Mouse (Mus musculus) olfactory bulb, adult 2 months (tissue): Measurements from ENCODE around the gene Prom1. TPM values are rescaled to one million over a fixed set of nuclear protein-coding genes. Genes with fewer than 3 reads are reported as not detected.

Experiments
- H3K27ac ChIP-seq: fragments of 200-500 bp; 2 replicates; pipeline ENCODE4 v1.5.1; 2012; ENCODE audit warnings: low read depth, low read length; ENCODE audit not compliant: insufficient read depth
- H3K4me1 ChIP-seq: fragments of 200-500 bp; 2 replicates; pipeline ENCODE4 v1.6.1; 2012; ENCODE audit warnings: low read length; ENCODE audit not compliant: control insufficient read depth, insufficient read depth
- H3K4me3 ChIP-seq: fragments of 200-500 bp; 2 replicates; pipeline ENCODE4 v1.5.1; 2012; ENCODE audit warnings: mild to moderate bottlenecking, low read depth, low read length, moderate library complexity; ENCODE audit not compliant: insufficient read depth
- CTCF ChIP-seq: fragments of 200-500 bp; IDR thresholded peaks from 2 replicates; pipeline ENCODE4 v1.5.1; 2012; ENCODE audit warnings: low read depth, mild to moderate bottlenecking, low read length, moderate library complexity; ENCODE audit not compliant: insufficient read depth
- POLR2A ChIP-seq: fragments of 200-500 bp; IDR thresholded peaks from 2 replicates; pipeline ENCODE4 v1.6.1; 2012; ENCODE audit warnings: mild to moderate bottlenecking, low read depth, low read length, moderate library complexity; ENCODE audit not compliant: insufficient read depth
- WGBS: fragments of 180-500 bp; shearing (Covaris S2); methylation state at CpG from one replicate; pipeline ENCODE4 v1.1.7; 2018; 5-methylcytosine and 5-hydroxymethylcytosine counted together
- polyA plus RNA-seq: library from polyadenylated mRNA; stranded (reverse); fragments of >200 nt; gene quantifications from 2 replicates; pipeline ENCODE4 v1.2.4, GENCODE M21; 2012; ENCODE audit warnings: low replicate concordance; ENCODE audit not compliant: missing spikeins, insufficient read depth, insufficient read length

Prom1 gene
- polyA plus RNA-seq, 1 experiment, result not detected

- Histone ChIP-seq H3K27ac (no peak overlapping the region), H3K4me3 (no peak overlapping the region), H3K4me1 (no peaks in the 10 kb centered on the region)
- WGBS, result 89% methylated on average over 2 of the region's 2 CpGs
- no peak for TF ChIP-seq POLR2A
- no peak for TF ChIP-seq CTCF
Observed at GRCm38 (mm10) chr5:43970532-43970931, 131.3 kb downstream of the Prom1 start.

GRCm38 (mm10) chr5:43968634-43969033 lies 133.2 kb downstream of the Prom1 start:
- H3K4me3 ChIP-seq, result no peak overlapping the region
- 57% methylated on average over 2 of the region's 2 CpGs for WGBS
- TF ChIP-seq POLR2A, result no peak
- TF ChIP-seq CTCF, result no peak
- no peaks in the 10 kb centered on the region for H3K4me1 ChIP-seq
- no peak overlapping the region for H3K27ac ChIP-seq

GRCm38 (mm10) chr5:43961056-43961455 lies 140.8 kb downstream of the Prom1 start:
- Histone ChIP-seq H3K4me3 (no peak overlapping the region), H3K27ac (no peak overlapping the region), H3K4me1 (no peaks in the 10 kb centered on the region)
- TF ChIP-seq POLR2A, result no peak
- no peak for TF ChIP-seq CTCF
- WGBS, result 95% methylated on average over 3 of the region's 3 CpGs

- WGBS, result 68% methylated on average over 3 of the region's 3 CpGs
- TF ChIP-seq POLR2A (no peak), CTCF (no peak)
Observed at GRCm38 (mm10) chr5:43959884-43960440, 141.9 kb downstream of the Prom1 start.

GRCm38 (mm10) chr5:43953241-43953640 lies 148.6 kb downstream of the Prom1 start:
- 41% methylated on average over 1 of the region's 1 CpGs for WGBS
- H3K27ac ChIP-seq, result no peak overlapping the region
- peaks cover 5% of the 10 kb centered on the region for H3K4me1 ChIP-seq
- TF ChIP-seq CTCF (no peak), POLR2A (no peak)
- H3K4me3 ChIP-seq, result no peak overlapping the region

More at GRCm38 (mm10) chr5:43959884-43960440, 141.9 kb downstream of the Prom1 start:
- H3K4me1 ChIP-seq, result no peaks in the 10 kb centered on the region
- no peak overlapping the region for H3K4me3 ChIP-seq
- H3K27ac ChIP-seq, result no peak overlapping the region

GRCm38 (mm10) chr5:43948748-43949275 lies 153.0 kb downstream of the Prom1 start:
- no peak overlapping the region for H3K4me3 ChIP-seq
- 6% methylated on average over 8 of the region's 8 CpGs for WGBS

GRCm38 (mm10) chr5:43948111-43948743 lies 153.6 kb downstream of the Prom1 start:
- H3K27ac ChIP-seq, result no peak overlapping the region
- no peak for TF ChIP-seq POLR2A
- TF ChIP-seq CTCF, result no peak
- H3K4me3 ChIP-seq, result peak overlapping the region; percentile 16
- peaks cover 9% of the 10 kb centered on the region for H3K4me1 ChIP-seq
- 6% methylated on average over 27 of the region's 27 CpGs for WGBS

More at GRCm38 (mm10) chr5:43948748-43949275, 153.0 kb downstream of the Prom1 start:
- Histone ChIP-seq H3K27ac (no peak overlapping the region), H3K4me1 (peaks cover 9% of the 10 kb centered on the region)
- TF ChIP-seq POLR2A, result no peak
- no peak for TF ChIP-seq CTCF

- WGBS, result 49% methylated on average over 9 of the region's 9 CpGs
- Histone ChIP-seq H3K27ac (no peak overlapping the region), H3K4me3 (no peak overlapping the region), H3K4me1 (peaks cover 9% of the 10 kb centered on the region)
- TF ChIP-seq POLR2A (no peak), CTCF (no peak)
Observed at GRCm38 (mm10) chr5:43947330-43947977, 154.4 kb downstream of the Prom1 start.

Other genes with a start within 250 kb of the Prom1 start
- gene Cd38, start 233.5 kb downstream of the Prom1 start, polyA plus RNA-seq, result not detected in 2 replicates
- gene Gm7879, start 188.9 kb downstream of the Prom1 start, polyA plus RNA-seq, result not detected in 2 replicates
- gene Fgfbp1, start 120.3 kb downstream of the Prom1 start, polyA plus RNA-seq, result not detected in 2 replicates
- not detected in 2 replicates for gene Tapt1, start 124.6 kb upstream of the Prom1 start, polyA plus RNA-seq